Mouse (Mus musculus) intestine, embryonic 16.5 days (tissue): Measurements from ENCODE around the gene Lsp1. TPM values are rescaled to one million over a fixed set of nuclear protein-coding genes. Genes with fewer than 3 reads are reported as not detected.

Experiments used
- ATAC-seq: fragments of 200-750 bp; cut with Nextera tagmentation; 2 replicates; pipeline ENCODE4 v1.8.0; 2017; ENCODE audit warnings: moderate TSS enrichment, moderate library complexity
- H3K27ac ChIP-seq: fragments of 300-500 bp; sonication (generic); 2 replicates; pipeline ENCODE4 v1.5.1; 2014; ENCODE audit warnings: mild to moderate bottlenecking, low read length
- H3K27me3 ChIP-seq: fragments of 300-500 bp; sonication (generic); replicated peaks from 2 replicates; pipeline ENCODE4 v1.6.1; 2014; ENCODE audit warnings: low read length, control low read depth, mixed read lengths; ENCODE audit not compliant: control insufficient read depth, insufficient read depth
- H3K36me3 ChIP-seq: fragments of 300-500 bp; sonication (generic); 2 replicates; pipeline ENCODE4 v1.6.1; 2014; ENCODE audit warnings: low read length, control low read depth; ENCODE audit not compliant: control insufficient read depth, insufficient read depth
- H3K4me1 ChIP-seq: fragments of 300-500 bp; sonication (generic); 2 replicates; pipeline ENCODE4 v1.6.1; 2014; ENCODE audit warnings: low read length, control low read depth, mixed read lengths; ENCODE audit not compliant: control insufficient read depth, insufficient read depth
- H3K4me2 ChIP-seq: fragments of 300-500 bp; sonication (generic); 2 replicates; pipeline ENCODE4 v1.6.1; 2014; ENCODE audit warnings: low read depth, low read length, control low read depth
- H3K4me3 ChIP-seq: fragments of 300-500 bp; sonication (generic); 2 replicates; pipeline ENCODE4 v1.5.1; 2014; ENCODE audit warnings: mild to moderate bottlenecking, low read length
- H3K9ac ChIP-seq: fragments of 300-500 bp; sonication (generic); 2 replicates; pipeline ENCODE4 v1.6.1; 2014; ENCODE audit warnings: low read depth, low read length
- H3K9me3 ChIP-seq: fragments of 300-500 bp; sonication (generic); 2 replicates; pipeline ENCODE4 v1.6.1; 2016; ENCODE audit warnings: low read length, control low read depth; ENCODE audit not compliant: control insufficient read depth
- WGBS: fragments of 180-500 bp; shearing (Covaris S2); extraction: QIAGEN DNeasy Blood & Tissue Kit; methylation state at CpG from one replicate; pipeline ENCODE4 v1.1.7; 2014; 5-methylcytosine and 5-hydroxymethylcytosine counted together
- polyA plus RNA-seq: library from polyadenylated mRNA; unstranded; fragments of >200 nt; fragmentation: Nextera tagmentation; extraction: Ambion mirVana; gene quantifications from 2 replicates; pipeline ENCODE4 v1.2.1, GENCODE M21; 2015

Lsp1 gene
- polyA plus RNA-seq, 1 experiment from 2014 or later = 134 TPM

DNA sequence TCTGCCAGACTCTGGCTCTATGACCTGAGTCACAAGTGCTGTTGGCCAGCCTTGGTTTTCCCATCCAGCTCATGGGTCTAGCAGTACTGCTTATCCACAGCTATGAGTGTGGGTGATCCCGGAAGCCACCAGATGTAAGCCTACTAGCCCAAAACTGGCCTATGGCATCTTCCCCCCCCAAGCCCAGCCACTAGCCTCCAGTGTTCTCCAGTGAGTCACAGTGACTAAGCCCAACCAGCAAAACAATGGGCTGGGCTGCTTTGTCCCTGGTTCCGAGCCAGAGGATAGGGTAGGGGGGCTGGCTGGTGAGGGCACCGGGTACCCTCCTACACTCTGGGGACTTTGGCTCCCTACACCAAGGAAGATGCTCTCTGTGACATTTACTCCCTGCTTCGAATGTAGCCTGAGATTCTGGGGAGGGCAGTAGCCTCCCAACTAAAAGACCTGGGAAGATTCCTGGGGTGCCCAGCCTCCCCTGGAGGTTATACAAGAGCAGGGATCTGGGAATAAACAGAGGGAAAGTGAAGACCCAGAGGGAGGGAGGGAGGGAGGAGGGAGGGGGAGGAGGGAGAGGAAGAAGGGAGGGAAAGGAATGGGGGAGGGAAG lies 10.3 kb downstream of the Lsp1 start:
- peak overlapping the region; percentile 76 for H3K9ac ChIP-seq
- peak overlapping the region; percentile 93 for H3K27ac ChIP-seq
- peaks cover 13% of the 10 kb centered on the region for H3K4me1 ChIP-seq
- peak; percentile 65; the same call in 1 of the 2 replicates for ATAC-seq
- H3K4me2 ChIP-seq = peak overlapping the region; percentile 64; the same call in 1 of the 2 replicates
- WGBS = 23% methylated on average over 4 of the region's 4 CpGs
- peak overlapping the region; percentile 46; the same call in 1 of the 2 replicates for H3K4me3 ChIP-seq
- H3K27me3 ChIP-seq = no peaks in the 10 kb centered on the region
- no peaks in the 10 kb centered on the region for H3K9me3 ChIP-seq
- no peaks in the 10 kb centered on the region for H3K36me3 ChIP-seq

DNA sequence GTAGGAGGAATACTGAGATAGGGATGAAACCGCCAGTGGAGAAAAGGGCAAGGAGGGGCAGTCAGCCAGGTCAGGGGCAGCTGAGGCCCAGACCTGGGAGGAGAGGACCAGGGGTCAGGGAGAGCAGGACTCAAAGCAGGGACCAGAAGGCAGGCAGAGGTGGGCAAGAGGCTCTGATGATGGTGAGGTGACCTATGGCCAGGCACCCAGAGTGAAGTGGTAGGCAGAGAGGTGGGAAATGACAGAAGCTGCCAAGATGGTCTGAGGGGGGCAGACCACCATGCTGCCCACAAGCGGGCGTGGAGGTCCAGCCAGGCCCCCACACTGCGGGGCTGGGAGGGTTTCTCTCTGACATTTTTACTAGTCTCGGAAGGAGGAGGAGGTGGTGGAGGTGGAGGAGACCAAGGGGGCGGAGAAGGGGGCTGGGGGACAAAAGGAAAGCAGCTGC lies 10.8 kb downstream of the Lsp1 start:
- peaks cover 13% of the 10 kb centered on the region for H3K4me1 ChIP-seq
- 39% methylated on average over 6 of the region's 6 CpGs for WGBS
- H3K36me3 ChIP-seq = no peaks in the 10 kb centered on the region
- peak overlapping the region; percentile 93 for H3K27ac ChIP-seq
- H3K4me2 ChIP-seq = peak overlapping the region; percentile 64
- H3K9ac ChIP-seq = peak overlapping the region; percentile 76
- no peaks in the 10 kb centered on the region for H3K27me3 ChIP-seq
- peak; percentile 35 for ATAC-seq
- peak overlapping the region; percentile 46 for H3K4me3 ChIP-seq
- H3K9me3 ChIP-seq = no peaks in the 10 kb centered on the region

GRCm38 (mm10) chr7:142471884-142472570 lies 11.4 kb downstream of the Lsp1 start:
- no peaks in the 10 kb centered on the region for H3K36me3 ChIP-seq
- H3K27me3 ChIP-seq = no peaks in the 10 kb centered on the region
- H3K4me2 ChIP-seq = peak overlapping the region; percentile 64
- peaks cover 13% of the 10 kb centered on the region for H3K4me1 ChIP-seq
- H3K9ac ChIP-seq = peak overlapping the region; percentile 76
- WGBS = 41% methylated on average over 15 of the region's 15 CpGs
- H3K4me3 ChIP-seq = peak overlapping the region; percentile 46
- peak overlapping the region; percentile 93 for H3K27ac ChIP-seq
- no peak; the same call in 1 of the 2 replicates for ATAC-seq
- H3K9me3 ChIP-seq = no peaks in the 10 kb centered on the region

GRCm38 (mm10) chr7:142472936-142473335 lies 12.3 kb downstream of the Lsp1 start:
- peak overlapping the region; percentile 64 for H3K4me2 ChIP-seq
- H3K9me3 ChIP-seq = no peaks in the 10 kb centered on the region
- H3K27me3 ChIP-seq = no peaks in the 10 kb centered on the region
- no peaks in the 10 kb centered on the region for H3K36me3 ChIP-seq
- H3K4me1 ChIP-seq = peaks cover 13% of the 10 kb centered on the region
- H3K4me3 ChIP-seq = peak overlapping the region; percentile 46
- 87% methylated on average over 4 of the region's 4 CpGs for WGBS
- ATAC-seq = no peak
- H3K9ac ChIP-seq = peak overlapping the region; percentile 76
- peak overlapping the region; percentile 93 for H3K27ac ChIP-seq

GRCm38 (mm10) chr7:142473476-142473875 lies 12.9 kb downstream of the Lsp1 start:
- peaks cover 13% of the 10 kb centered on the region for H3K4me1 ChIP-seq
- ATAC-seq = no peak

GRCm38 (mm10) chr7:142474799-142475198 lies 14.2 kb downstream of the Lsp1 start:
- Histone ChIP-seq H3K27ac (peak overlapping the region; percentile 93), H3K9me3 (no peaks in the 10 kb centered on the region), H3K36me3 (no peaks in the 10 kb centered on the region), H3K4me2 (peak overlapping the region; percentile 64), H3K4me3 (peak overlapping the region; percentile 46), H3K27me3 (no peaks in the 10 kb centered on the region), H3K9ac (peak overlapping the region; percentile 76), H3K4me1 (peaks cover 16% of the 10 kb centered on the region)
- ATAC-seq = peak; percentile 47
- 58% methylated on average over 14 of the region's 14 CpGs for WGBS

More at GRCm38 (mm10) chr7:142473476-142473875, 12.9 kb downstream of the Lsp1 start:
- Histone ChIP-seq H3K9ac (peak overlapping the region; percentile 76), H3K9me3 (no peaks in the 10 kb centered on the region), H3K36me3 (no peaks in the 10 kb centered on the region), H3K4me2 (peak overlapping the region; percentile 64), H3K27ac (peak overlapping the region; percentile 93), H3K4me3 (peak overlapping the region; percentile 46), H3K27me3 (no peaks in the 10 kb centered on the region)
- 70% methylated on average over 2 of the region's 2 CpGs for WGBS

DNA sequence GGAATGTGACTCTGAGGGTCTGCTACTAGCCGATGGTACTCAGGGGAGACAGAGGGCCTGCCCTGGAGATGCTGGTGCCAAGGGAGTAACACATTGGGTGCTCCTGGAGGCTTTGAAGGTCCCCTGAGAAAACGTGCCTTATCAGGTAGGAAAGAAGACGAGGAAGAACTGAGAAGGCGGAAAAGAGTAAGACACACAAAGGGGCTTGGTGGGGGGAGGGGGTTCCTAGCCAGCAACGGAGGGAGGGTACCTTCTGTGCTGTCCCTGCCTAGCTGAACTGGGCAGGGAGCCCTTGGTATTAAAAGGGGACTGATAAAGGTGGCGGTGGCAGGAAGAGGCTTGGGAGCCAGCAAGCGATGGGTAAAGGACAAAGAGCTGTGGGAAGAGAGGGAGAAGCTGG lies 15.0 kb downstream of the Lsp1 start:
- peaks cover 19% of the 10 kb centered on the region for H3K4me1 ChIP-seq

DNA sequence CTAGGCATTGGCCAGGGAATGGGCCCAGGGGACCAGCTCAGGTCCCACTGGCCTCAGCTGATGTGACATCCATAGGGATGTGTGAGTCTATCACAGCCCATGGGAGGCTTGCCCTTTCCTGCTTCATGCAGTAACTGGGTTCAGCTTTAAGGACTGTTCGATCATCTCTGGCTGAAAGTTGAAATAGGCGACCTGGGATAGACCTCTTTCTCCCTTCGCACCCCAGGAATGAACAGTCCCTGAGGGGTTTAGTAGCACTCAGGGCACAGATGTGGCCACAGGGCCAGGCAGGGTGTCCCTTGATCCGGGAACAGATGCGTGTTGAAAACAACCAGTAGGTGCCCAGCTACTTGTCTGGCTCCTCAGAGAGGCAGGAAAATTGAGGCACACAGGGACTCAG lies 15.7 kb downstream of the Lsp1 start:
- WGBS = 82% methylated on average over 5 of the region's 5 CpGs
- Histone ChIP-seq H3K9ac (peak overlapping the region; percentile 76), H3K27me3 (no peaks in the 10 kb centered on the region), H3K9me3 (no peaks in the 10 kb centered on the region), H3K4me1 (peaks cover 20% of the 10 kb centered on the region), H3K27ac (peak overlapping the region; percentile 93), H3K4me3 (peak overlapping the region; percentile 46), H3K36me3 (no peaks in the 10 kb centered on the region), H3K4me2 (peak overlapping the region; percentile 64)
- ATAC-seq = no peak

More for the DNA sequence above, 15.0 kb downstream of the Lsp1 start:
- no peaks in the 10 kb centered on the region for H3K9me3 ChIP-seq
- ATAC-seq = no peak
- H3K36me3 ChIP-seq = no peaks in the 10 kb centered on the region
- H3K4me2 ChIP-seq = peak overlapping the region; percentile 64
- H3K27me3 ChIP-seq = no peaks in the 10 kb centered on the region
- 50% methylated on average over 7 of the region's 7 CpGs for WGBS
- H3K9ac ChIP-seq = peak overlapping the region; percentile 76
- H3K27ac ChIP-seq = peak overlapping the region; percentile 93
- H3K4me3 ChIP-seq = peak overlapping the region; percentile 46

- Histone ChIP-seq H3K27ac (peak overlapping the region; percentile 93), H3K9me3 (no peaks in the 10 kb centered on the region), H3K4me1 (peaks cover 27% of the 10 kb centered on the region), H3K4me3 (peak overlapping the region; percentile 46), H3K36me3 (no peaks in the 10 kb centered on the region), H3K27me3 (no peaks in the 10 kb centered on the region), H3K9ac (peak overlapping the region; percentile 76), H3K4me2 (peak overlapping the region; percentile 64)
- 78% methylated on average over 13 of the region's 13 CpGs for WGBS
- no peak for ATAC-seq
Observed at GRCm38 (mm10) chr7:142476795-142477452, 16.3 kb downstream of the Lsp1 start.
